Mouse (Mus musculus) heart, adult 8-10 months (tissue): Measurements from ENCODE around the gene Rasal3. TPM values are rescaled to one million over a fixed set of nuclear protein-coding genes. Genes with fewer than 3 reads are reported as not detected.

ENCODE experiments used
- DNase-seq: peaks from one replicate; pipeline ENCODE4 v3.0.0; 2022; ENCODE audit warnings: low spot score
- total RNA-seq, 4 experiments: library from RNA; stranded (reverse); gene quantifications; 2 replicates each; pipeline ENCODE4 v1.2.4; 2022

The Rasal3 gene
- total RNA-seq = 1 to 10 TPM in 1 of 4 experiments, under 1 TPM in 3; 0.33 to 1.2 (median 0.61) TPM

DNA sequence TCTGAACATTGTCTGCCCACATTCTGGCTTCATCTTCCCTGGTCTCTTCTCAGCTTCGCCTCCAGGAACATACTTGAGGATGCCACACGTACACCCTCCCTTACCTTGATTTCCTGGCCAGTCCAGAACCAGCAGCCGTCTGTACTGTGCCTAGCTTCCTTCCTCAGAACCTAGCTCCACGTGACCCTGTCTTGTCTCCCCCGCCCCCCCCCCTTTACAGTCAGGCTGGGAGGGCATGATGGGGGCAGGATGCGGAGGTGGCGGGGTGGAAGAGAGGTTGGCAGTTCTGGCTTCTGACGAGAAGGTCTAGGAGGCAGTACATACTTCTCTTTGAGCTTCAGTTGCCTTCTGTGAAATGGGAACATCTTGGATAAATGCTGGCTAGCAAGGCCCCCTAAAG is at the start of gene Rasal3:
TSS of gene Rasal3 (minus strand) at position 167 of the 400 bp plus-strand sequence.
- no peak for DNase-seq

DNA sequence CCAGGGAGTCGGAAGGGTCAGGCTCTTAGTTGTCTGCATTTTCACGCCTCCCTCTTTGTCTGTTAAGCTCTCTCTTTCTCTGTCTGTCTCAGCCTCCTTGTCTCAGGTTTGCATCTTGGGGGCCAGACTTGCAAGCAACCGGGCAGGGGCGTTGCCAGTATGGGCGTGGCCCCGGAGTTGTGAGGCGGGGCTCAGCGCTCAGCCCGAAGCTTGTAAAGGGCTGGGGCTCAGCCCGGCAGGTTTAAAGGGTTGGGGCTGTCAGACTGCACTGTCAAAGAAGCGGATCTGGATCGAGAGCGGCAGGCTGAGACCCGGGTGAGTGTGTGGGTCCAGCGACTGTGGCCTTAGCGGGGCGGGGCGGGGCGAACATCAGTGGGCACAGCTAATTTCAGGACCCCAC is 49.1 kb upstream of the Rasal3 start, which contains the start of gene Cyp4f39:
TSS of gene Cyp4f39 (plus strand) at position 242 of the 400 bp plus-strand sequence.
- no peak for DNase-seq

DNA sequence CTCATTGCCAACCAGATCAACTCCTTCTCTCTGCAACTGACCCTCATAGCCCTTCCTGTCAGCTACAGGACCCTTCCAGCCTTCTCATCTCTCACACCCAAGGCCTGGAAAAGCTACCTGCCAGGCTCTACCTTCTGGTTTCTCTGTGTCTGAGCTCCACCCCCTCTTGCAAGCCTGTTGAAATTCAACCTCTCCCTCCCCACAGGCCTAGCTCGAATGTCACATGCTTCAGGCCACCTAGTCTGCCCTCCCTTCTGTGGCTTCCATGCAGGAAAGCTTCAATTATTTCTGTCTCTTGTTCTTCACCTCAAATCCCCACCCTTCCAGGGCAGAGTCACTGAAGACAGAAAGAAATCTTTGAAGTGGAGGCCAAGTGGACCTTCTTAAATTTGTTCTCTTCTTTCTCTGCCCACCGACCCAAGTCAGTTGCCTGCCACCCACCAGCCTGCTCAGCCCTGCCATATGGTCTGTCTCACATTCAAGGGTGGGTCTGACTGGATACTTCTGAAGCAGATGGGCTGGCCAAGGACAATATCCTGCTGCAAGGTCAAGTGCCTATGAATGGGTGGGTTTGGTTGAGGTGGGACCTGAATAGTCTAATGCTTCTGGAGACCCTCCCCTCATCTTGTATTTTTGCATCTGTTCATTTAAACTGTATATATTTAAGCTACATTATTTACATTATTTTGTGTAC is 47.6 kb upstream of the Rasal3 start:
- DNase-seq = no peak

DNA sequence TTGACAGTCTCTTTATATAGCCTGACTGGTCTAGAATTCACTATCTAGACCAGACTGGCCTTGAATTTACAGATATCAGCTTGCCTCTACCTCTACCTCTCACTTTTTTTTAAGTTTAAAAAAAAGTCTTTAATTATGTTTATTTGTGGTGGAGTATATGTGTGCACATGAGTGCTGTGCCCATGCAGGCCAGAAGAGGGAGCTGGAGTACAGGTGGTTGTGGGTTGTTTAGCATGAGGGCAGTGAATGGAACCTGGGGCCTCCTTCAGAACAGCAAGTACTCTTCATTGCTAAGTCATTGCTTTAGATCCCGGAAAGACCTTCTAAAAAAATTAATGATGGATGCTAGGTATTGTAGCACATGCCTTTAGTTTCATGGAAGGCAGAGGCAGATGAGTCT is 45.7 kb upstream of the Rasal3 start:
- no peak for DNase-seq

DNA sequence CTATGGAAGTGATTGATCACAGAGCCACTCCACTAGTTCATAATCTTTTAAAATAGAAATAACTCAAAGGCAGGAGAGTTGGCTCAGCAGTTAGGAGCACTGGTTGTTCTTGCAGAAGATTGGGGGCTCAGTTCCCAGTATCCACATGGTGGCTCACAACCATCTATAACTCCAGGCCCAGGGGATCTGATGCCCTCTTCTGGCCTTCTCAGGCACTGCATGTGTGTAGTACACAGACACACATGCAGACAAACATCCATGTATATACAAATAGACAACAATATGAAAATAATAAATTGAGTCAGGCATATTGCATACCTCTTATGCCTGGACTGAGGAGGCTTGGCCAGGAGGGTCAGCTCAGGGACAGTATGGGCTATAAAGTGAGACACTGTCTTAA is 43.8 kb upstream of the Rasal3 start:
- DNase-seq = no peak

DNA sequence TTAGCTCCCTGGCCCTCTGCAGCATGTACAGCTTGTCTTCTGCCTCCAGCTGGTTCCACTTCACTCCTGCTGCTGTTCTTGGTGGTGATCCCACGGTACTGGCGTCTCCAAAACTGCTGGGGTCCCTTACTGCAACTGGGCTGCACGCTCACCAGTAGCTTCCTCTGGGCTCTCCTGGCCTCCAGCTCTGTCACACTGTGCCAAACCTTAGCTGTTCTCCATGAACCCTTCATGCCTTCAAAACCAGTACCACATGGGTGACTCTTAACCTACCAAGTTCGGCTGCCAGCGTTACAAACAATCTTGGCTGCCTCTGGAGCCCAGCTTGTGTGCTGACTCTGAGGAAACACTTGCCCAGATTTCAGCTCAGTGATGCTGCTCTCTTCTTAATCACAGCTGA is 41.6 kb upstream of the Rasal3 start:
- peak; percentile 51 for DNase-seq

DNA sequence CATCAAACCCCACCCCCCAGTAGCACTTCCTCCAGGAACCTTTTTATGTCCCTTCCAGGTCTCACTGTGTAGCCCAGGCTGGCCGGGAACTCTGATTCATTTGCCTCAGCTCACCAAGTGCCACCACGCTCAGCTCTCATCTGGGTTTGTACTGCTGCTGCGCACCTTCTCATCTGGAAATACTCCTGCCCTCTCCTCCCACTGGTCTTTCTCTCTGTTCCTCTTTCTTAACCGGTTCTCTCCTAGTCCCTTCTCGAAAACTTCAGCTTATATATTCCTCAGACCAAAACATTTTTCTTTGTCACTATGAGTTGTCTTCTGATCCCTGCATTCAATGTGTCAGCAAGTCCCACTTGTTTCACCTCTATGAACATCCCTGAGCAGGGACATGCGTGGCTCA is 39.9 kb upstream of the Rasal3 start:
- no peak for DNase-seq

DNA sequence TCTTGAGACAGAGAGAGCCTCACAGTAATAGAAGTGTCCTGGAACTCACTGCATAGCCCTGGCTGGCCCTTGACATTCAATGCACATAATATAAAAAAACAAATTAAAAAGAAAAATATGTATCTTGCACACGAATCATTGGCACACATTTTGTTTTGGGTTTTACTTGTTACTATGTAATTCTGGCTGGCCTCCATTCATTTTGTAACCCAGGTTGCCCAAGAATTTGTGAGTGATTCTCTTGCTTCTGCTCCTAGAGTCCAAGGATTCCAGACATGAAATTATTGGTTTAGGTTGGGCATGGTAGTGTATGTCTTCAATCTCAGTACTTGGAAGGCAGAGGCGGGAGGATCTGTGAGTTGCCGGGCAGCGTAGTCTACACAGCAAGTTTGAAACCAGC is 33.7 kb upstream of the Rasal3 start:
- DNase-seq = no peak

DNA sequence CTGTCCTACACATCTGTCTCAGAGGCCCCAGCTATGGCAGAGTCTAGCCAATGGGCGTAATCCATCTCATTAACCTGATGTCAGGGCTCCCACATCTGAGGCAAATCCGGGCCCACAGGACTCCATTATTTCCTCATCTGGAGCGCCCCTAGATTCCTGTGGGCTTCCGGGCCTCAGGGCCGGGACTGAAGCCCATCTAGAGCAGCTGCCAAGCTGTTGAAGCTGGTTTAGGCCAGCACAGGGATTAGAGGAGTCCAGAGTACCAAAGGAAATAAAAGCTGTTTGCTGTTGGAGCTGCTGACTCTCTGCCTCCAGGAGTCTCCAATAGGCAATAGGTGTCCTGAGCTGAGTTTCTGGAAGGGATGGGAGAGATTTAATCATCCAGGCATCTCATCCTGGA is 31.8 kb upstream of the Rasal3 start:
- DNase-seq = peak; percentile 4

DNA sequence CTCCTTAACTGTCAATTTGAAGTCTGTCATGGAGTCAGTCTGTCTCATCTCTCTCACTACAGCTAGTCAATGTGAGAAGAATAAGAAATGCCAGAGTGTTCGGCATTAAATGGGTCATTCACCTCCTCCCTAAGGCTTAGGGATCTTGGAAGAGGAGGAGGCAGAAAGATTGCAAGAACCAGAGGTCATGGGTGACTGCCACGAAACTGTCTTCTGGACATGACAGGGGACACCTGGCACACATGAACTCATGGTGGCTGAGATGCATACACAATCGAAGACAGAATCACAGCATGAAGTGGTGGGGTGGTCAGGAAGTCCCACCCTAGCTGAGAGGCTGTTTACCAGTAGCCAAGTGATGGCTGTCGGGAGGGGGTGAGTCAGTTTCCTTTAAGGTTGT is 30.9 kb upstream of the Rasal3 start:
- peak; percentile 46 for DNase-seq

DNA sequence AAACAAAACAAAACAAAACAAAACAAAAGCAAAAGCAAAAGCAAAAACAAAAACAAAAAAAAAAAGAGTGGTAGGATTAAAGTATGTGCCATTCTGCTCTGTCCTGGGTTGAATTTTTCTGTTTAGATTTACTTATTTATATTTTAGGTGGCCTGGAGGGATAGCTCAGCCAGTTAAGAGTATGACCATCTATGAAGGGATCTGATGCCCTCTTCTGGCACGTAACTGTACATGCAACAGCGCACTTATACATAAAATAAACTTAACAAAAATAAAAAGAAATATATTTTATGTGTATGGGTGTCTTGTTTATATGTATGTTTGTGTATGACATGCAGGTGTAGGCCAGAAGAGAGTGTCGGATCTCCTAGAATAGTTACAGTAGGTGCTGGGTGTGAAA is 28.6 kb upstream of the Rasal3 start:
- no peak for DNase-seq

DNA sequence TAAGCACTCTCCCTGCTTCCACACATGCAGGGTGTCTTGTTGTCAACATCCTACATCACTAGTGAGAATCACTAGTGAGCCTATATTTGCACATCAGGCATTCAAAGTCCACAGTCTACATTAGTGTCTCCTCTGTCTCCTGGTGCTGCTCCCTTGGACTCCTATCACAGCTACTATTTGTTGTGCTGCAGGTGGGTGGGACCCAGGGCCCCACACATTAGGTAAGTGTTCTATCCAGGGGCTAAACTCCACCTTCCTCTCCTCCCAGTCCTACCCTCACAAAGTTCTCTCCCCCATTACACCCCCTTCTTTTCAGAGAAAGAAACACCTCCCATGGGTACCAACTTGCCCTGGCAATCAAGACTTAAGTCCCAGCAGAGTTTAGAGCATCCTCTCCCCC is 23.2 kb upstream of the Rasal3 start:
- no peak for DNase-seq

DNA sequence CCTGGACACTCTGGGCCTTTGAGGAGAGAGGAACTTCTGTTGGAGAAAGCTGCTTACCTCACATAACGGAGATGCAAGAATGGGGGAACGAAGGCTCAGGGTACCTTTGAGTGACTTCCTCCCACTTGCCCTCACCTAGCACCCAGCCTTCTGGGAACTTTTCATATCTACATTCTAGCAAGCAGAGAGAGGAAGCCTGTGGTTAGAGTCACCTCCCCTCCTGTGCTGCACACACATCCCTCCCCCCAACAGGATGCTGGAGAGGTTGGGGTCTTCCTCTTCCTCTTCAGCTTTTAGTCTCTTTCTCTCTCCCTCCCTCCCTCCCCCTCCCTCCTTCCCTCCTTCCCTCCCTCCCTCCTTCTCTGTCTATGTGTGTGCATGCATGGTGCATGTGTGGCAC is 20.7 kb upstream of the Rasal3 start, which contains the start of gene Pglyrp2:
TSS of gene Pglyrp2 (minus strand) at position 134 of the 400 bp plus-strand sequence.
- no peak for DNase-seq

DNA sequence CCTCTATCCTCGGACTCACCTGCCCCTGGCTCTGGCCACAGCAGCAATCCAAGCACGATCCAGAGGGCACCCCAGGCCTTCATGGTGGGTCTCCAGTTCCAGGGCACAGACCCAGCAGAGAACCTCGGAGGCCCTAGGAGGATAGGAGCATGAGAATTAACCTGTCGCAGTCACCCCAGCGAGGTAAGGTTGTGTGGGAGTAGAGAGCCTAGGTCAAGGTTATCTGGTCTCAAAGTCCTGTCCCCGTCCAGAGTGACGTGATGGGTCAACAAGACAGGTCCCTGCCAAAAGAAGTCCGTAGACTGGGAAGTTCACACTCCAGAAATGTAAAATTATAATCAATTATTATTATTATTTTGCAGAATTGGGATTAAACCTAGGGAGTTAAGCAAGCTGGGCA is 17.4 kb upstream of the Rasal3 start:
- DNase-seq = no peak

DNA sequence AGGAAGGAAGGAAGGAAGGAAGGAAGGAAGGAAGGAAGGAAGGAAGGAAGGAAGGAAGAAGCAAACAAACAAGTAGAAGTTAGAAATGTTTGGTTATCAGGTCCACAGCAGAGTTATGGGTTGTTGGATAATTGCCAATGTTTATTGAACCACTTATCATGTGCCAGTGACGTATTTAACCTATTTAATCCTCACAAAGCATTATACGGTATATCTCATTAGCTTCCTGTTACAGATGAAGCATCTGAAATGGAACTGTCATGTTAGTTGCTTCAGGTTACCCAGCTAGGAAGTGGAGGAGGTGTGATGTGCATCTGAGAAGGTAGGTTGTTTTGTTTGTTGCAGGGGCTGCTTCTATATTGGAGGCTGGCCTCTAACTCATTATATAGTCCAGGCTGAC is 16.6 kb upstream of the Rasal3 start:
- no peak for DNase-seq

DNA sequence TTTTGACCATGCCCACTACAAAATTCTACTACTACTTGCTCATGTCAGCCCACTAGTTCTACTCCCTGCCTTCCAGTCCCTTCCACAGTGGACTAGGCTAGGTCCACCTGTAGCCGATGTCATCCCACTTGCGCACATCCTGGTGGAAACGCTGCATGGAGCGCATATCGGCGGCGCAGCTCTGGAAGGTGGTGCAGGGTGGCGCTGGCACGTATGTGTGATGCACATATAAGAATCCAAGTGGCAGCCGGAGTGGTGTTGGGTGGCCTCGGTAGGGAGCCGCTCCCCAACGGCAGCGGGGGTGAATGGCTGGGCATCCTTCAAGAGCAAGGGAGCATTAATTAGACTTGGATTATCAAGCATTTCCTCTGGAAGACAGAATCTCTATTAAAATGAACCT is 13.4 kb upstream of the Rasal3 start:
- no peak for DNase-seq

DNA sequence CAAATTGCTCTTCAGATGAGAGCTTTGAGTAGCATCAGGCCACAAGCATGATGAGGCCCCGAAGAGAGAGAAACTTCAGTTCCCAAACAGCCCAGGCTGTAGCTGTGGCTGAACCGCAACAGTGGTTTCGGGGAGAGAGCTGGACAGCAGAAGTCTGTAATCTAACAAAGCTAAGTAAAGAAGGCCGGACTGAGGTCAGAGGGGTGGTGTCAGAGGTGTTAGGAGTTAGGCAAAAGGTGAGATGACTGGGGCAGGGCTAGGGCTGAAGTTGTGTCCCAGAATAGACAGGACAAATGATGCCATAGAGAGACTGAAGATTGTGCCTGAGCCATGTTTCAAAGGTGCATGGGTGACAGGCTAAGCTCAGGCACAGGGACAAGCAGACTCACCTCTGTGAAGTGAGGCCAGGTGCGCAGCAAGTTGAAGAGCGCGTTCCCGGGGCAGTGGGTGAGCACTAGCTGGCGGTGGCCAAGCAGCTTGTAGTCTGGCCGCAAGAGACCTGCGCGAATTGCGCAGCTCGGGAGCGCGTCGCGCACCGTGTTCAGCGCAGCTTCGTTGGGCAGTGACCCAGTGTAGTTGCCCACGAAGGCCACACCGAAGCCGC is 12.1 kb upstream of the Rasal3 start:
- DNase-seq = no peak

DNA sequence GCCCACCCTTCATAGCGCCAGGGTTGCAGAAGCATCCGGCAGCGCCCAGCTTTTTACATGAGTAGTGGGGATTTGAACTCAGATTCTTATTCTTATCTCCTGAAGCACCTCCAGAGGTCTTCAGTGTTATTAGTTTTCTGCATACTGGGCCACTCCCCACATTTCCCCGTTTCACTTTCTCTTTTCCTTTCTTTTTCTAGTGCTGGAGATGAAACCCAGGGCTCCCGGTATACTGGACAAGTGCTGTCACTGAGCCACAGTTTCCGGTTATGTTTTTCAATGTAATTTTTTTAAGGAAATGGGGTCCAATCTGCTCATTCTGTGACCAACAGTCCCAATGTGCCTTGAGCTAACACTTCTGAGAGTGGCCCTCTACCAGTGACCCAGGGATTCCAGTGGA is 8.5 kb upstream of the Rasal3 start:
- no peak for DNase-seq

DNA sequence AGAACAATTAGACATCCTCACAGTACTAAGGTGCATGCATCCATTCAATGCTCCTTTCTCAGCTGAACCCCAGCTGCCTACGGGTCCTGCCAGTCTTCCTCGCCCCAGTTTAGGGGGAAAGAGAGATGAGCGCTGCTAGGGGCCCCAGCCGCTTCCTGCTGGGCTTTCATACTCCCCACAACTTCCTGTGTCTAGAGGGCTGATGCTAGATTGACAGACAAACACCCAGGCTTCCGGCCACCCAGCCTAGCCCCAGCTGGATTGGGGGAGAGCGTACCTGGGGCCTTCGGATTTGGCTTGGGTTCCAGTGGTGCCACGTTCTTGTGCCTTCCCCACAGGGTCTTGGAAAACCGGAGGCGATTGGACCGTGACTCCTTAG is 615 bp downstream of the Rasal3 start:
- no peak for DNase-seq

DNA sequence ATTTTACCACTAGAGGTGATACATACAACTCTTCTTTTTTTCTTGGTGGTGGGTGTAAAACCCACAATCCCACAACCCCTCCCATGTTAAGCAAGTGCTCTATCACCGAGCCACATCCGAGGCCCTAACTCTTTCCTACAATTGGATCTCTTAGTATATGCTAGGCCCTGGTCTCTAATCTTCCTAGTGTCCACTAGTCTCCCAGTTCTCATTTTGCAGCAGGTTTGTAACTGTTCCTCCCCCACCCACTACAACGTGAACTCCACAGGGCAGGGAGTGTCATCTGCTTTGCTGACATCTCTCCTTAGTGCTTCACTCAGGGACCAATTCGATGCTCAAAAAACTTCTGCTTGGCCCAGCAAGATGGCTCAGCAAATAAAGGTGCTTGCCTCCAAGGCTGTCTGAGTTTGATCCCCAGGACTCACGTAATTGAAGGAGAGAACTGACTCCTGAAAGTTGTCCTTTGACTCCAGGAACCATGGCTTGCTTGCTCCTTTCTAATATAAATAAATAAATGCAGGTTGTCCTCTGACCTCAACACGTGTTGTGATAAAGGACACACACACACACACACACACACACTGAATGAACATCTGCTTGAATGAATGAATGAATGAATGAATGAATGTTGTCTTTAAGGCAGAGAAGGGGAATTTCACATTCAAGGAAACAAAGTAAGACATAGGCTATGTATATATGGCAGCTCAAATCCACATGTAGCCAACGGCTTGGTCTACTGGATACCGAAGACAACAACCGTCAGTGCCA is 1.2 kb downstream of the Rasal3 start:
- no peak for DNase-seq

DNA sequence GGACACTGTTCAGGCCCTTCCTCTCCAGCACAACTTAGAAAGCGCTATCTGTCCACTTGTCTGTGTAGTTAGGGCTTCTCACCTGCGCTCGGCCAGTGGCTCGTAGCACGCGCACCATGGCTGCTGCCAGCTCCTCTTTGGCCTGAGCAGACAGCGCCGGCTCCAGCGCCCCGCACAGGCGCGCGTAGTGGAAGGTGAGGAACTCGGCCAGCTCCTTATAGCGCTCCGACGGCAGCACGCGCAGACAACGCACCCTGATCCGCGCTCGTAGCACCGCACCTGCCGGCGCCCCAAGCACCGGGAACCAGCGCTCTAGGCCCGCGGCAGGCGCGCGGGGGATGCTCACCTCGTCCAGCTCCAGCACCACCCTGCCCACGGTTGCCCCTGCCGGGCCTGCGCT is 7.1 kb downstream of the Rasal3 start:
- no peak for DNase-seq

DNA sequence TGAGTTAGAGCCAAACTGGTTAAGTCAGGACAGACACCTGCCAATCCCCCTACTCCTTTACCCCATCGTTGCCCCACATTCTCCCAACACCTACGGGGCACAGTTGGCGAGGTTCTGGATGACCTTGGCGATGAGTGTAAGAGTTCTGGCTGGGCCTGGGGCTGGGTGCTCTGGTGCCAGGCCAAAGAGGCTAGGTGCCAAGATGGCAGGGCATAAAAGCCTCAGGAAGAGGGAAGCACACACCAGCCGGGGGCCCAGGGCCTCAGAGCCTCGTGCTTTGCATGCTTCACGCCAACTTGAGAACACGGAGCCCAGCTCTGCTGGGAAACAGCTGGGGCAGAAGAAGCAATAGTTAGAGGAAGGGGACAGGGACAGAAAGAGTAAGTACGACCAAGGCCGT is 9.4 kb downstream of the Rasal3 start:
- DNase-seq = no peak

DNA sequence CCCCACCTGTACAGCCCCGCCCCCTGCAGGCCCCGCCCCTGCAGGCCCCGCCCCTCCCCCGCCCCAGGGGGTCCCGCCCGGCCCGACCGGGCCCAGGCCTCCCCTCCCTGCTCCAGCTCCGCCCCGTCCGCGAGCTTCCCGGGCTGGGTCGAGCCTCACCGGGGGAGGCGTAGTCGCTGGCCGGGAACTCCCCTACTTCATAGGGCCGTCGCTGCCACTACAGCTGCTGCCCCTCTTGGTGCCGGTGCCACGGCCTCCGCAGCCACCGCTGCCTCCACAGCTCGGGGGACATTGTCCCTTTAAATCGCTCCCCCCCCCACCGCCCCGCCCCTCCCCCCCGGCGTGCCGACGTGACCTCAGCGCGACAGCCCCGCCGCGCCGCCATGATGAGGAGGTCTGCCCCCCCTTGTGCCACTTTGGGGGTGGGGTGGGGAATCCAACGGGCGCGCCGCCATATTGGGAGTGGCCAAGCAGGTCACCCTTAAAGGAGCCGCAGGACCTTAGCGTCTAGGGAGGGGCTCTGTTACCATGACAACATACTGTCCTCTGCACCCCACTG is 14.2 kb downstream of the Rasal3 start, which contains the start of gene Wiz:
TSS of gene Wiz (minus strand) at position 339 of the 559 bp plus-strand sequence.
- DNase-seq = peak; percentile 92
